Mouse (Mus musculus): ENCODE results near the gene Lamb3. TPM values are rescaled to one million over a fixed set of nuclear protein-coding genes. Genes with fewer than 3 reads are reported as not detected.
A peak's percentile ranks its signal among the peaks of the same experiment; 100 is the strongest.

Lamb3 gene
- polyA plus RNA-seq, 1 experiment from 2014 or later: 0.66 TPM

GRCm38 (mm10) chr1:193346908-193347307, 139.4 kb downstream of the Lamb3 start:
- Histone ChIP-seq H3K27ac (replicated peaks) (no peak overlapping the region), H3K27me3 (replicated peaks; ENCODE audit: low read depth, poor library complexity, severe bottlenecking) (no peaks in the 10 kb centered on the region), H3K4me3 (no peak overlapping the region), H3K36me3 (replicated peaks) (peaks cover 13% of the 10 kb centered on the region), H3K4me1 (peaks cover 6% of the 10 kb centered on the region), H3K9me3 (no peaks in the 10 kb centered on the region)
- no peak for DNase-seq (ENCODE audit: low spot score)
- 70% methylated on average over 3 of the region's 3 CpGs for WGBS

GRCm38 (mm10) chr1:193348261-193348962, 140.9 kb downstream of the Lamb3 start:
- Histone ChIP-seq H3K4me1 (peaks cover 6% of the 10 kb centered on the region), H3K27ac (replicated peaks) (peak overlapping the region; percentile 11; the same call in 1 of the 2 replicates), H3K9me3 (no peaks in the 10 kb centered on the region)

GRCm38 (mm10) chr1:193349702-193350545, 142.4 kb downstream of the Lamb3 start:
- 87% methylated on average over 10 of the region's 10 CpGs for WGBS
- peaks cover 37% of the 10 kb centered on the region for H3K36me3 ChIP-seq (replicated peaks)
- no peak overlapping the region for H3K4me3 ChIP-seq
- H3K27me3 ChIP-seq (replicated peaks; ENCODE audit: low read depth, poor library complexity, severe bottlenecking): no peaks in the 10 kb centered on the region
- DNase-seq (ENCODE audit: low spot score): no peak
- no peak overlapping the region for H3K27ac ChIP-seq (replicated peaks)
- H3K4me1 ChIP-seq: peaks cover 4% of the 10 kb centered on the region
- no peaks in the 10 kb centered on the region for H3K9me3 ChIP-seq

More at GRCm38 (mm10) chr1:193348261-193348962, 140.9 kb downstream of the Lamb3 start:
- H3K36me3 ChIP-seq (replicated peaks): peaks cover 24% of the 10 kb centered on the region
- no peak overlapping the region for H3K4me3 ChIP-seq
- no peaks in the 10 kb centered on the region for H3K27me3 ChIP-seq (replicated peaks; ENCODE audit: low read depth, poor library complexity, severe bottlenecking)
- no peak for DNase-seq (ENCODE audit: low spot score)
- WGBS: 79% methylated on average over 9 of the region's 9 CpGs

- DNase-seq (ENCODE audit: low spot score): no peak
- peaks cover 38% of the 10 kb centered on the region for H3K36me3 ChIP-seq (replicated peaks)
- WGBS: 95% methylated on average over 2 of the region's 2 CpGs
- no peak overlapping the region for H3K27ac ChIP-seq (replicated peaks)
- no peaks in the 10 kb centered on the region for H3K4me1 ChIP-seq
- H3K27me3 ChIP-seq (replicated peaks; ENCODE audit: low read depth, poor library complexity, severe bottlenecking): no peaks in the 10 kb centered on the region
- no peaks in the 10 kb centered on the region for H3K9me3 ChIP-seq
- H3K4me3 ChIP-seq: no peak overlapping the region
These were observed 143.0 kb downstream of the Lamb3 start for GRCm38 (mm10) chr1:193350546-193350801.

GRCm38 (mm10) chr1:193351583-193351982, 144.1 kb downstream of the Lamb3 start:
- Histone ChIP-seq H3K27ac (replicated peaks) (no peak overlapping the region), H3K4me3 (no peak overlapping the region), H3K9me3 (no peaks in the 10 kb centered on the region), H3K27me3 (replicated peaks; ENCODE audit: low read depth, poor library complexity, severe bottlenecking) (no peaks in the 10 kb centered on the region), H3K4me1 (no peaks in the 10 kb centered on the region), H3K36me3 (replicated peaks) (peaks cover 45% of the 10 kb centered on the region)
- 89% methylated on average over 3 of the region's 3 CpGs for WGBS
- no peak for DNase-seq (ENCODE audit: low spot score)

- H3K36me3 ChIP-seq (replicated peaks): peaks cover 26% of the 10 kb centered on the region; the same call in 1 of the 2 replicates
- peaks cover 17% of the 10 kb centered on the region for H3K4me1 ChIP-seq
- H3K27me3 ChIP-seq (replicated peaks; ENCODE audit: low read depth, poor library complexity, severe bottlenecking): no peaks in the 10 kb centered on the region; the same call in 1 of the 2 replicates
- no peaks in the 10 kb centered on the region for H3K9me3 ChIP-seq
- no peak overlapping the region for H3K4me3 ChIP-seq
- DNase-seq (ENCODE audit: low spot score): no peak
- H3K27ac ChIP-seq (replicated peaks): no peak overlapping the region
- WGBS: 86% methylated on average over 3 of the region's 3 CpGs
These were observed 151.7 kb downstream of the Lamb3 start for GRCm38 (mm10) chr1:193359199-193359598.

- Histone ChIP-seq H3K27ac (replicated peaks) (peak overlapping the region; percentile 30), H3K9me3 (no peaks in the 10 kb centered on the region), H3K4me3 (no peak overlapping the region), H3K4me1 (peaks cover 17% of the 10 kb centered on the region), H3K36me3 (replicated peaks) (peaks cover 13% of the 10 kb centered on the region; the same call in 1 of the 2 replicates), H3K27me3 (replicated peaks; ENCODE audit: low read depth, poor library complexity, severe bottlenecking) (no peaks in the 10 kb centered on the region; the same call in 1 of the 2 replicates)
- no peak for DNase-seq (ENCODE audit: low spot score)
- WGBS: 56% methylated on average over 6 of the region's 6 CpGs
These were observed 153.7 kb downstream of the Lamb3 start for GRCm38 (mm10) chr1:193361181-193361580.

- no peak for DNase-seq (ENCODE audit: low spot score)
- H3K4me3 ChIP-seq: no peak overlapping the region
- H3K27me3 ChIP-seq (replicated peaks; ENCODE audit: low read depth, poor library complexity, severe bottlenecking): no peaks in the 10 kb centered on the region; the same call in 1 of the 2 replicates
- H3K27ac ChIP-seq (replicated peaks): peak overlapping the region; percentile 30; the same call in 1 of the 2 replicates
- H3K36me3 ChIP-seq (replicated peaks): peaks cover 13% of the 10 kb centered on the region; the same call in 1 of the 2 replicates
- WGBS: 87% methylated on average over 7 of the region's 7 CpGs
- H3K4me1 ChIP-seq: peaks cover 17% of the 10 kb centered on the region
- H3K9me3 ChIP-seq: no peaks in the 10 kb centered on the region
These were observed 154.6 kb downstream of the Lamb3 start for GRCm38 (mm10) chr1:193362078-193362477.

GRCm38 (mm10) chr1:193363801-193364231, 156.3 kb downstream of the Lamb3 start:
- DNase-seq (ENCODE audit: low spot score): peak; percentile 54
- 66% methylated on average over 5 of the region's 5 CpGs for WGBS

GRCm38 (mm10) chr1:193368055-193368454, 160.6 kb downstream of the Lamb3 start:
- Histone ChIP-seq H3K27me3 (replicated peaks; ENCODE audit: low read depth, poor library complexity, severe bottlenecking) (no peaks in the 10 kb centered on the region), H3K9me3 (no peaks in the 10 kb centered on the region), H3K27ac (replicated peaks) (no peak overlapping the region), H3K36me3 (replicated peaks) (no peaks in the 10 kb centered on the region), H3K4me3 (0 out of 2 replicates have a peak overlapping the region, but pooled peaks have one; percentile 18), H3K4me1 (peaks cover 33% of the 10 kb centered on the region)
- no peak for DNase-seq (ENCODE audit: low spot score)
- 51% methylated on average over 10 of the region's 10 CpGs for WGBS

More at GRCm38 (mm10) chr1:193363801-193364231, 156.3 kb downstream of the Lamb3 start:
- Histone ChIP-seq H3K4me1 (peaks cover 29% of the 10 kb centered on the region), H3K27me3 (replicated peaks; ENCODE audit: low read depth, poor library complexity, severe bottlenecking) (no peaks in the 10 kb centered on the region; the same call in 1 of the 2 replicates), H3K4me3 (no peak overlapping the region), H3K36me3 (replicated peaks) (peaks cover 13% of the 10 kb centered on the region; the same call in 1 of the 2 replicates), H3K27ac (replicated peaks) (no peak overlapping the region), H3K9me3 (no peaks in the 10 kb centered on the region)

GRCm38 (mm10) chr1:193369091-193369490, 161.6 kb downstream of the Lamb3 start:
- 40% methylated on average over 8 of the region's 8 CpGs for WGBS
- Histone ChIP-seq H3K36me3 (replicated peaks) (no peaks in the 10 kb centered on the region), H3K27me3 (replicated peaks; ENCODE audit: low read depth, poor library complexity, severe bottlenecking) (no peaks in the 10 kb centered on the region), H3K4me3 (peak overlapping the region; percentile 58), H3K9me3 (0 out of 2 replicates have a peak, but pooled peaks cover 2% of the 10 kb centered on the region), H3K27ac (replicated peaks) (peak overlapping the region; percentile 78), H3K4me1 (peaks cover 33% of the 10 kb centered on the region)
- no peak for DNase-seq (ENCODE audit: low spot score)

- WGBS: 2% methylated on average over 2 of the region's 2 CpGs
- Histone ChIP-seq H3K27ac (replicated peaks) (peak within 1 kb of the TSS; percentile 78), H3K4me3 (peak within 1 kb of the TSS; percentile 58), H3K36me3 (replicated peaks) (no peaks in the 10 kb centered on the region), H3K9me3 (0 out of 2 replicates have a peak, but pooled peaks cover 2% of the 10 kb centered on the region), H3K27me3 (replicated peaks; ENCODE audit: low read depth, poor library complexity, severe bottlenecking) (no peaks in the 10 kb centered on the region), H3K4me1 (peaks cover 33% of the 10 kb centered on the region)
- peak; percentile 68 for DNase-seq (ENCODE audit: low spot score)
These were observed 162.6 kb downstream of the Lamb3 start, which contains the start of gene Camk1g for GRCm38 (mm10) chr1:193370096-193370495. Gene Camk1g (minus strand): TSS chr1:193370298.

Measured in embryonic facial prominence, embryonic 10.5 days (tissue).